9 mouse cellular contexts compared by ENCODE assay signal in the genomic region with DNA sequence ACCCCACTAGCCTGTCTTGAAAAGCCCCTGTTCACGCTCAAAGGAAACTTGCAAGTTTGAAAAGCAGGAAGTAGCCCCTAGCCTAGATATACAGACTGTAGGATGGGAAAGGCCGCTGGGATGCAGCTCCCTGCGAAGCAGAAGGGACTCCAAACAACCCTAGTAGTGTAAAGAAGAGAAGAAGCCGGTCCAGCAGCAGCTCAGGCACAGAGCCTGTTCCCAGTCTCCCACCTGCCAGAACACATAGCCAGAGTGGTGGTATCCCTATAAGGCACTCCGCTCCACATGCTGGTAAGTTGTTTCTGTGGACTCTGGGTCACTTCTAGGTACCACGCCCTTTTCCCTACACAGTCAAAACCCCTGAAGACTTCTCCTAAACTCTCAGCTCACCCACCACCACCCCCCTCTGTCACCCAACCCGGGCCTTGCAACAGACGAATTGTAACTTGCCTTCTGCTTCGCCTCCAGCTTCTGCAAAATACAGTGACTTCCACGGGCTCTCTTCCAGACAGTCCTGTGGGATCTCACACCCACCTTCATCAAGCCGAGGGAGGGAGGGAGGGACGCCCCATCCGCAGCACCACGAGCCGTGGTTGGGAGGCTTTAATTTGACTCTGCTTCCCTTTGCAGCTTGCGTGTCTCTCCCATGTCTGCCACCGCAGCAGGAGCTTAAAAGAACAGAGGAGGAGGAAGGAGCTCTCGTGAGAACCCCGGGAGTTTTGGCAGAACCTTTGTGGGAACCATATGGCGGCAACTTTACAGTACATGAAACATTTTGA.
DNase-seq lines count a peak whose midpoint lies in the region; ATAC-seq lines count a peak whose summit lies in the region.
"Had no signal": no experiment of that assay in that cellular context is flagged by ENCODE, and none has a peak within 500 bp of the region (broad histone marks: within the 10 kb centered on the region; RNA-seq: fewer than 3 reads in every experiment).

No protein-coding gene starts in this region.

- H3K36me3 ChIP-seq in hindbrain, embryonic 16.5 days (ENCODE audit: control insufficient read depth, insufficient read depth, low read length): no peaks in the 10 kb centered on the region
- H3K36me3 ChIP-seq in hindbrain, embryonic 13.5 days: no peaks in the 10 kb centered on the region

- H3K4me1 ChIP-seq in hindbrain, embryonic 16.5 days (ENCODE audit: control insufficient read depth, insufficient read depth, low read depth, low read length): no peaks in the 10 kb centered on the region
- peaks cover 9% of the 10 kb centered on the region for H3K4me1 ChIP-seq in hindbrain, embryonic 13.5 days (replicated peaks)

- no peaks in the 10 kb centered on the region for H3K9me3 ChIP-seq in hindbrain, embryonic 16.5 days (ENCODE audit: control insufficient read depth, low read length)
- no peaks in the 10 kb centered on the region for H3K9me3 ChIP-seq in hindbrain, embryonic 13.5 days

- ATAC-seq in hindbrain, embryonic 16.5 days: no peak
- ATAC-seq in hindbrain, embryonic 13.5 days (ENCODE audit: low FRiP score): no peak
- ATAC-seq in activated CD4-positive, CD25-positive, alpha-beta regulatory T cell, adult 4 months: no peak

- H3K27ac ChIP-seq in hindbrain, embryonic 16.5 days (ENCODE audit: low read depth, low read length): no peak overlapping the region
- no peak overlapping the region for H3K27ac ChIP-seq in hindbrain, embryonic 13.5 days

- DNase-seq in cerebellum, postnatal 14 days: peak; percentile 32 to 74
- peak; percentile 63 to 84 for DNase-seq in layer of hippocampus, adult 18-20 months (ENCODE audit: low spot score in 2 of 2)
- DNase-seq in right cerebral cortex, adult 2 months (ENCODE audit: low spot score in 2 of 2): peak; percentile 76 to 77
- DNase-seq in Muller cell, postnatal 12 days (ENCODE audit: inconsistent ontology term): no peak
- no peak for DNase-seq in urinary bladder, postnatal 25 days (ENCODE audit: low spot score)
- DNase-seq: kidney, adult 8-10 months had no signal

- 74% methylated on average over 20 of the region's 20 CpGs for WGBS in hindbrain, embryonic 16.5 days
- 68% methylated on average over 20 of the region's 20 CpGs for WGBS in hindbrain, embryonic 13.5 days

- no peaks in the 10 kb centered on the region for H3K27me3 ChIP-seq in hindbrain, embryonic 16.5 days (replicated peaks; ENCODE audit: control insufficient read depth, insufficient read depth, low read length)
- H3K27me3 ChIP-seq in hindbrain, embryonic 13.5 days: 0 out of 2 replicates have a peak, but pooled peaks cover 2% of the 10 kb centered on the region

- H3K4me3 ChIP-seq in hindbrain, embryonic 16.5 days (ENCODE audit: low read length): no peak overlapping the region
- no peak overlapping the region for H3K4me3 ChIP-seq in hindbrain, embryonic 13.5 days

- H3K9ac ChIP-seq in hindbrain, embryonic 16.5 days (ENCODE audit: low read depth, low read length): no peak overlapping the region
- H3K9ac ChIP-seq in hindbrain, embryonic 13.5 days: no peak overlapping the region

- H3K4me2 ChIP-seq in hindbrain, embryonic 16.5 days (ENCODE audit: low read length): peak overlapping the region; percentile 25; the same call in 1 of the 2 replicates
- H3K4me2 ChIP-seq in hindbrain, embryonic 13.5 days: no peak overlapping the region

Comparison
In these comparisons a context has a peak if more than half of its experiments do, and no peak if none do; other contexts are left out.
1. DNase-seq: peak in cerebellum, postnatal 14 days (2 of 2), layer of hippocampus, adult 18-20 months (2 of 2) and right cerebral cortex, adult 2 months (2 of 2); none in Muller cell, postnatal 12 days (single experiment) and urinary bladder, postnatal 25 days (single experiment).